Mouse (Mus musculus): Measurements from ENCODE around the gene Fopnl. TPM values are rescaled to one million over a fixed set of nuclear protein-coding genes. Genes with fewer than 3 reads are reported as not detected.

Fopnl gene
- polyA plus RNA-seq, 1 experiment, result 59.1 TPM

GRCm38 (mm10) chr16:14291223-14291622 lies 26.0 kb downstream of the Fopnl start, which contains the start of gene Myh11:
TSS of gene Myh11 (minus strand) at chr16:14291372.
- no peaks in the 10 kb centered on the region; the same call in none of the 2 replicates for H3K4me1 ChIP-seq (ENCODE audit: control insufficient read depth, insufficient read depth, low read length)
- H3K4me3 ChIP-seq (replicated peaks; ENCODE audit: control insufficient read depth, low read depth, low read length), result no peak within 1 kb of the TSS
- no peak within 1 kb of the TSS for H3K27ac ChIP-seq (ENCODE audit: control insufficient read depth, insufficient read depth, low read depth, low read length, poor library complexity)
- TF ChIP-seq CTCF (IDR thresholded peaks at IDR 0.05; ENCODE audit: control insufficient read depth, insufficient read depth, low read length) (peak; percentile 50), POLR2A (IDR thresholded peaks at IDR 0.05; ENCODE audit: borderline replicate concordance, control insufficient read depth, low read depth, low read length) (no peak)
- 12% methylated on average over 16 of the region's 16 CpGs for WGBS

GRCm38 (mm10) chr16:14272374-14272965 lies 44.7 kb downstream of the Fopnl start:
- Histone ChIP-seq H3K4me1 (ENCODE audit: control insufficient read depth, insufficient read depth, low read length) (no peaks in the 10 kb centered on the region), H3K27ac (ENCODE audit: control insufficient read depth, insufficient read depth, low read depth, low read length, poor library complexity) (no peak overlapping the region), H3K4me3 (replicated peaks; ENCODE audit: control insufficient read depth, low read depth, low read length) (no peak overlapping the region)
- WGBS, result 58% methylated on average over 4 of the region's 4 CpGs
- no peak for TF ChIP-seq CTCF (IDR thresholded peaks at IDR 0.05; ENCODE audit: control insufficient read depth, insufficient read depth, low read length)
- no peak for TF ChIP-seq POLR2A (IDR thresholded peaks at IDR 0.05; ENCODE audit: borderline replicate concordance, control insufficient read depth, low read depth, low read length)

- Histone ChIP-seq H3K4me1 (ENCODE audit: control insufficient read depth, insufficient read depth, low read length) (no peaks in the 10 kb centered on the region), H3K27ac (ENCODE audit: control insufficient read depth, insufficient read depth, low read depth, low read length, poor library complexity) (no peak overlapping the region), H3K4me3 (replicated peaks; ENCODE audit: control insufficient read depth, low read depth, low read length) (no peak overlapping the region)
- TF ChIP-seq CTCF (IDR thresholded peaks at IDR 0.05; ENCODE audit: control insufficient read depth, insufficient read depth, low read length), result no peak
- no peak for TF ChIP-seq POLR2A (IDR thresholded peaks at IDR 0.05; ENCODE audit: borderline replicate concordance, control insufficient read depth, low read depth, low read length)
- 10% methylated on average over 4 of the region's 4 CpGs for WGBS
Observed at GRCm38 (mm10) chr16:14265203-14265920, 51.8 kb downstream of the Fopnl start.

- no peaks in the 10 kb centered on the region for H3K4me1 ChIP-seq (ENCODE audit: control insufficient read depth, insufficient read depth, low read length)
- no peak overlapping the region for H3K27ac ChIP-seq (ENCODE audit: control insufficient read depth, insufficient read depth, low read depth, low read length, poor library complexity)
- TF ChIP-seq POLR2A (IDR thresholded peaks at IDR 0.05; ENCODE audit: borderline replicate concordance, control insufficient read depth, low read depth, low read length), result no peak
- TF ChIP-seq CTCF (IDR thresholded peaks at IDR 0.05; ENCODE audit: control insufficient read depth, insufficient read depth, low read length), result no peak
- no peak overlapping the region for H3K4me3 ChIP-seq (replicated peaks; ENCODE audit: control insufficient read depth, low read depth, low read length)
- 51% methylated on average over 2 of the region's 2 CpGs for WGBS
Observed at GRCm38 (mm10) chr16:14264504-14264903, 52.7 kb downstream of the Fopnl start.

- H3K4me1 ChIP-seq (ENCODE audit: control insufficient read depth, insufficient read depth, low read length), result no peaks in the 10 kb centered on the region
- no peak overlapping the region for H3K4me3 ChIP-seq (replicated peaks; ENCODE audit: control insufficient read depth, low read depth, low read length)
- no peak overlapping the region for H3K27ac ChIP-seq (ENCODE audit: control insufficient read depth, insufficient read depth, low read depth, low read length, poor library complexity)
- 82% methylated on average over 6 of the region's 6 CpGs for WGBS
- no peak for TF ChIP-seq POLR2A (IDR thresholded peaks at IDR 0.05; ENCODE audit: borderline replicate concordance, control insufficient read depth, low read depth, low read length)
- no peak for TF ChIP-seq CTCF (IDR thresholded peaks at IDR 0.05; ENCODE audit: control insufficient read depth, insufficient read depth, low read length)
Observed at GRCm38 (mm10) chr16:14263241-14263640, 54.0 kb downstream of the Fopnl start.

- Histone ChIP-seq H3K4me1 (ENCODE audit: control insufficient read depth, insufficient read depth, low read length) (no peaks in the 10 kb centered on the region), H3K4me3 (replicated peaks; ENCODE audit: control insufficient read depth, low read depth, low read length) (no peak overlapping the region), H3K27ac (ENCODE audit: control insufficient read depth, insufficient read depth, low read depth, low read length, poor library complexity) (no peak overlapping the region)
- WGBS, result 81% methylated on average over 1 of the region's 1 CpGs
- TF ChIP-seq POLR2A (IDR thresholded peaks at IDR 0.05; ENCODE audit: borderline replicate concordance, control insufficient read depth, low read depth, low read length) (no peak), CTCF (IDR thresholded peaks at IDR 0.05; ENCODE audit: control insufficient read depth, insufficient read depth, low read length) (no peak)
Observed at GRCm38 (mm10) chr16:14262410-14262809, 54.8 kb downstream of the Fopnl start.

- no peak overlapping the region for H3K27ac ChIP-seq (ENCODE audit: control insufficient read depth, insufficient read depth, low read depth, low read length, poor library complexity)
- TF ChIP-seq POLR2A (IDR thresholded peaks at IDR 0.05; ENCODE audit: borderline replicate concordance, control insufficient read depth, low read depth, low read length), result no peak
- TF ChIP-seq CTCF (IDR thresholded peaks at IDR 0.05; ENCODE audit: control insufficient read depth, insufficient read depth, low read length), result no peak
- H3K4me3 ChIP-seq (replicated peaks; ENCODE audit: control insufficient read depth, low read depth, low read length), result no peak overlapping the region
- H3K4me1 ChIP-seq (ENCODE audit: control insufficient read depth, insufficient read depth, low read length), result no peaks in the 10 kb centered on the region
- 78% methylated on average over 2 of the region's 2 CpGs for WGBS
Observed at GRCm38 (mm10) chr16:14258856-14259255, 58.3 kb downstream of the Fopnl start.

- H3K4me3 ChIP-seq (replicated peaks; ENCODE audit: control insufficient read depth, low read depth, low read length), result no peak overlapping the region
- WGBS, result 75% methylated on average over 3 of the region's 3 CpGs
- no peaks in the 10 kb centered on the region for H3K4me1 ChIP-seq (ENCODE audit: control insufficient read depth, insufficient read depth, low read length)
- H3K27ac ChIP-seq (ENCODE audit: control insufficient read depth, insufficient read depth, low read depth, low read length, poor library complexity), result no peak overlapping the region
- no peak for TF ChIP-seq CTCF (IDR thresholded peaks at IDR 0.05; ENCODE audit: control insufficient read depth, insufficient read depth, low read length)
- TF ChIP-seq POLR2A (IDR thresholded peaks at IDR 0.05; ENCODE audit: borderline replicate concordance, control insufficient read depth, low read depth, low read length), result no peak
Observed at GRCm38 (mm10) chr16:14253586-14253985, 63.6 kb downstream of the Fopnl start.
